Mouse (Mus musculus) liver, adult (tissue): ENCODE data around the gene Trak1.

Experiments used
- GATA4 ChIP-seq: IDR thresholded peaks from 2 replicates; pipeline ENCODE4 v1.6.1; 2014; ENCODE audit warnings: mild to moderate bottlenecking, low read length; ENCODE audit not compliant: insufficient replicate concordance

The Trak1 gene

GRCm38 (mm10) chr9:121511911-121512310 is 214.6 kb downstream of the Trak1 start:
- TF ChIP-seq GATA4: no peak

DNA sequence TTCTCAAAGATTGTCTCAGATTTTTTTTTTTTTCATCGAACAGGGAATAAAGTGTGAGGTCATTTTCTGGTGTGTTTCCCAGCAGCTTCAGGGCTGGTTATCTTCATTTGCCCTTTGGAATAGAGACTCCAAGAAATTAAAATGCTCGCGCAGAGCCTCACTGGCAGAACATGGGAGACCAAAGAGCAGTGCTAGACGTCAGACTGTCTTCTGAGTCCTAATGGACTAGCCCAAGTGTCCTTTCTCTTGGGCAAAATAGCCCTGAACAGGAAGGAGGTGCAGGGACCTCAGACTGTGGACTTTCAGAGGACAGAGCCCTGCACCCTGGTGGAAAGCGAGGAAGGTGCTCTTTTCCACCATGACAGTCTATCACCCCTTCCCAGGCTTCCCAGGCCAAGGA is 217.2 kb downstream of the Trak1 start:
- no peak for TF ChIP-seq GATA4

DNA sequence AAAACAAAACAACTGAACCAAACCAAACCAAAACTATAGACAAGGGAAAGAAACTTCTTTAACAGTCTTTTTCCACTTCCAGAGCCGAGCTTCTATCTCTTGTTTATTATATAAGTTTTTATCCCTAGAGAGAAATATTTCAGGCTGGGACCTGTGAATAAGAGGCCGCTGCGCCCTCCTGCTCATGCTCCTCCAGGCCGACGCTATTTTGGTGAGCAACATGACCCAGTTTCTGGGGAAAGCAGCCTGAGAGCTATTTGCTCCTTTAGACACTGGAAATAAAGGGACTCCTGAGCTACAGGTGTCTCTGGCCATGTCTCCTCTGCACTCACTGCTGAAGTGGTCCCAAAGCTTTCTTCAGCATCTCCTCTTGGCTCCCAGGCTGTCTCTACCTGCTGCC is 222.7 kb downstream of the Trak1 start:
- no peak for TF ChIP-seq GATA4
